Mouse (Mus musculus): ENCODE measurements at regions not wholly inside any gene's neighbourhood (a gene's known extent, or its start where the extent isn't known, plus 50 kb on each side); places are given as distances from the start of the nearest gene placed in this dataset.

- DNase-seq (ENCODE audit: inconsistent ontology term): peak; percentile 11
These were observed 655.7 kb downstream of the Cdk5rap2 start for GRCm38 (mm10) chr4:69754567-69754966.

GRCm38 (mm10) chr4:69753086-69753485, 657.2 kb downstream of the Cdk5rap2 start:
- DNase-seq (ENCODE audit: inconsistent ontology term): no peak

- DNase-seq (ENCODE audit: inconsistent ontology term): no peak
These were observed 670.3 kb downstream of the Cdk5rap2 start for GRCm38 (mm10) chr4:69739833-69740510.

All from Muller cell, postnatal 12 days (primary cell).